Mouse (Mus musculus): ENCODE data around the gene Tnfsf10. TPM values are rescaled to one million over a fixed set of nuclear protein-coding genes. Genes with fewer than 3 reads are reported as not detected.

The Tnfsf10 gene
- total RNA-seq, 2 experiments from 2014 or later, result 10.6 to 19.0 TPM

DNA sequence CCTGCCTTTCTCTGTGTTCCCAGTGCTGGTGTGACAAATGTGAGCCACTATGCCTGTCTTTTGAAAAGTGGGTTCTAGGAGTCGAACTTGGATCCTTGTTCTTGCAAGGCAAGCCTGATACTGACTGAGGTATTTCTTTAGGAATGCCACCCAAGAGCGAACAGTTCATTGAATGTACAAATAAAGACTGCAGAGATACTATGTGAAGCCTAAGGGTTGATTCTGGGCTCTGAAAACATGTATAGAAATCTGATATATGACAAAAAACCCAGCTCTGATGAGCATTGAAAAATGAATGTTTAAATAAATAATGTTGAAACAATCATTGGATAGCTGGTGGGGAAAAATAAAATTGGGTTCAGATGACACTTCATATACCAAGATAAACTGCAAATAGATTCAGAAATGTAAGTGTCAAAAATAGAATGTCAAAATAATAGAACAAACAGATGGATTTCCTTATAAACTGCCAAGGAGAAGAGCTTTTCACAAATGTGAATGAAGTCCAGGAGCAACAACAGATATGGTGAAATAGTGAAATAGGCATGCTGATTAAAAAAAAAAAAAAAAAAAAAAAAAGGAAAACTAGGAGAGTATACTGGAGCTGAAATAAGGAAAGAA is 42.4 kb downstream of the Tnfsf10 start:
- DNase-seq, result no peak
- intact Hi-C loops (cut with DNase I), result no loop called here

DNA sequence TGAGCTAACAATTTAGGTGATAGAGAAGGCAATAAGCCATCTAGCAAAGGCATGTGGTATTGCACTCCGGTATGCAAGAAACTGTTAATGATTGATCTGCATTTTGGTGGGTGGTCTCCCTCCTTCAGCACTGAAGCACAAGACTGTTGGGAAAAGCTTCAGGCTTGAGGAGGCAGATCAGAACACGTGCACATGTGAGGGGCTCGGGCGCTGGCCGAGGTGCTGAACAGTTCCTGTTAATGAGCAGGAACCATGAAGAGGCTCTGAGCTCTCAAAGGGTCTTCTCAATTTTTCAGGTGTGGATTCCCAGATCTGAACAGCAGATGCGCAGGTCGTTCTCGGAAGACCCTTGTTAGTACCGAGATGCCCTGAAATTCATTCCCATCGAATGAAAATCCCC is 53.3 kb downstream of the Tnfsf10 start:
- intact Hi-C loops (cut with DNase I), result no loop called here
- peak; percentile 53 to 60 for DNase-seq

DNA sequence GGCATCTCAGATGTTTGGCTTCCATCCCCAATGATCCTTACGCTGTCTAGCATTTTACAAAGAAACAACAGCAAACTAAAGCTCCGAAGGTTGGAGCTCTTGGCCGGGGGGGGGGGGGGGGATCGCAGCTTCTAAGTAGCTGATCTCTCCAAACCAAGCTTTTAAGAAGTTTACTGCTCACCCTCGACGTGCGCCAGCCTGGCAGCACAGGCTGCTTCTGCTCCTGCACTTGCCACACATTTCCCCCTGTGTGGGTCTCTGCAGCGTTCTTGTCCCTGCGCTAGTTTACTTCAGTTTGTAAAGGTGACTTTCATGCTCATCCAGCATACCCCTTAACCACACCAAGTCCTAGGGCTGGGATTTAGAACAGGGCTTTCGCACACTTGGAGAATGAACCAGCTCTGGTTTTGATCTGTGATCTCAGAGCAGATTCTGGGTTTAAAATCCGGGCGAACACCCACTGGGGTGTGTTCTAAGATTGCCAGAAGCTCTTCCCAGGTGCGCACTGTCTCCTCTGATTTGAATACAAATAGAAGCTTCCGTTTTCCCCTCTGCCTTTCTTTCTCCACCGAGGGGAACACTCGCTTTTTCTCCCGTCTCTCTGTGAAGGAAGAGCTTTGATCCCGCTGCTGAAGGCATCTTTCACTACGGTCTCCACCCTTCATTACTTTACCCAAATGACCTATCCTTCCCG is 53.9 kb downstream of the Tnfsf10 start:
- DNase-seq, result no peak
- intact Hi-C loops (cut with DNase I), result no loop called here

DNA sequence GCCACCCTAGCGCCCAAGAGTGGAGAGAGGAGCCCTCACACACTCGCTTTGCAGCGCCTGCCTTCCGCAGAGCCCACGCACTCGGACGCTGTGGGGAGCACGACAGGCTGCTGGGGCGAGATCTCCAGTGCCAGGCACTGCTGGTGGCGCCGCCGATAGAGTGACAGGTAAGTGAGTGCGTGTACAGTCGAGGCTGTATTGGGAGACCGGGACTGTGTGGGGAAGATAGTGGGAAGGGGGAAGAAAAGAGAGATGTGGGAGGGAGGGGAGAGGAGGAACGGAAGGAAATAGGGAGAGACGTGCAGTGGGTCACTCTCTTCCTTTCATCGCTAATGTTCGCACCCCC is 54.4 kb downstream of the Tnfsf10 start, which contains the start of gene Ghsr:
Gene Ghsr, plus strand, starts transcription at position 76 of the 346 bp plus-strand sequence.
- no peak for DNase-seq
- intact Hi-C loops (cut with DNase I), result no loop called here

DNA sequence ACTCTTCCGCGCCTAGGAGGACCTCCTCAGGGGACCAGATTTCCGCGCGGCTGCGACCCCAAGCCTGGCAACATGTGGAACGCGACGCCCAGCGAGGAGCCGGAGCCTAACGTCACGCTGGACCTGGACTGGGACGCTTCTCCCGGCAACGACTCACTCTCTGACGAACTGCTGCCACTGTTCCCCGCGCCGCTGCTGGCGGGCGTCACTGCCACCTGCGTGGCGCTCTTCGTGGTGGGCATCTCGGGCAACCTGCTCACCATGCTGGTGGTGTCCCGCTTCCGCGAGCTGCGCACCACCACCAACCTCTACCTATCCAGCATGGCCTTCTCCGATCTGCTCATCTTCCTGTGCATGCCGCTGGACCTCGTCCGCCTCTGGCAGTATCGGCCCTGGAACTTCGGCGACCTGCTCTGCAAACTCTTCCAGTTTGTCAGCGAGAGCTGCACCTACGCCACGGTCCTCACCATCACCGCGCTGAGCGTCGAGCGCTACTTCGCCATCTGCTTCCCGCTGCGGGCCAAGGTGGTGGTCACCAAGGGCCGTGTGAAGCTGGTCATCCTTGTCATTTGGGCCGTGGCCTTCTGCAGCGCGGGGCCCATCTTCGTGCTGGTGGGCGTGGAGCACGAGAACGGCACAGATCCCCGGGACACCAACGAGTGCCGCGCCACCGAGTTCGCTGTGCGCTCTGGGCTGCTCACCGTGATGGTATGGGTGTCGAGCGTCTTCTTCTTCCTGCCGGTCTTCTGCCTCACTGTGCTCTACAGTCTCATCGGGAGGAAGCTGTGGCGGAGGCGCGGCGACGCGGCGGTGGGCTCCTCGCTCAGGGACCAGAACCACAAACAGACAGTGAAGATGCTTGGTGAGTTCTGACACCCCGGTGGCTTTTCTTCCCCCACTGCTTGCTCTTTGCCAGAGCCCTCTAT is 55.2 kb downstream of the Tnfsf10 start:
- intact Hi-C loops (cut with DNase I), result no loop called here

DNA sequence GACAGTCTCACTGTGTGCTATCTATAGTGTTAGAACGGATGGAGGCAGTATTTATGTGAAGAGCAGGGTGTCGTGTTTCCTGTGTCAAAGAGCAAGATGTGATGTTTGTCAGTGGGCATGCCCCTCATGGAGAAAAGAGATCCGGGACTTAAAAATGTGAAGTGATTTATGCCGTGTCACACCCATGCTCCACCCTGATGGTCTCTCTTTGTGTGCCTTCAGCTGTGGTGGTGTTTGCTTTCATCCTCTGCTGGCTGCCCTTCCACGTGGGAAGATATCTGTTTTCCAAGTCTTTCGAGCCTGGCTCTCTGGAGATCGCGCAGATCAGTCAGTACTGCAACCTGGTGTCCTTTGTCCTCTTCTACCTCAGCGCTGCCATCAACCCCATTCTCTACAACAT is 57.6 kb downstream of the Tnfsf10 start:
- intact Hi-C loops (cut with DNase I), result no loop called here
- DNase-seq, result no peak

More for the DNA sequence above, 55.2 kb downstream of the Tnfsf10 start:
- DNase-seq, result no peak

DNA sequence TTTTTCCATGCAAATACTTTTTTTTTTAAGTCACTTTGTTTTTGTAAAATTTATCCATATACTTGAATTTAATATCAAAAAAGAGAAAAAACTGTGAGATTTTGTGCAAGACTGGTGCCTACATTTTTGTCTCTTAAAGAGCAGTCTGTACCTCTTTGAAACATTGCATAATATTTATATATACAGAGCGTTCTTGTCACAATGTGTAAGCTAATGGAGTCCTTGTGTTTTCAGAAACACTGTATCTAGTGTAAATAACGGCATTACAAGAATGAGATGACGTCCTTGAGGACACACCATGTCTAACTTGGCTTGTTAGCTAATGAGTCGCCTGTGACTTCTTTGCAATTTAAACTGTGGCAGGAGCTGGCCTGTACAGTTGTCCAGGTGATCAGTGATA is 61.1 kb downstream of the Tnfsf10 start:
- intact Hi-C loops (cut with DNase I), result no loop called here
- DNase-seq, result no peak

DNA sequence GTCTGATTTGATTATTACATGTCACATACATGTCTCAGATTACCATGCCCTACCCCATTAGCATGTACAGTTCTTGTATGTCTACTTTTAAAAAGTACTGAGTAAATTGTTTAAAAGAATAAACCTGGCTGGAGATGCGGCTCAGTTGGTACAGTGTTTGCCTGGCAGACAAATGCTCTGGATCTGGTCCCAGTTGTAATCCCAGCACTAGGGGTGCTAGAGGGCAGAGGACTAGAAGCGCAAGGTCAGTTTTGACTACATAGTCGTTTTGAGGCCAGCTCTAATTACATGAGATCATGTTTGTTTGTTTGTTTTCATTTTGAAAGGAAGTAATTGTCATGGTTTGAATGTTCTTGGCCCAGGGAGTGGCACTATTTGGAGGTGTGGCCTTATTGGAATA is 68.0 kb downstream of the Tnfsf10 start:
- peak; percentile 13 to 34 for DNase-seq
- intact Hi-C loops (cut with DNase I), result no loop called here

DNA sequence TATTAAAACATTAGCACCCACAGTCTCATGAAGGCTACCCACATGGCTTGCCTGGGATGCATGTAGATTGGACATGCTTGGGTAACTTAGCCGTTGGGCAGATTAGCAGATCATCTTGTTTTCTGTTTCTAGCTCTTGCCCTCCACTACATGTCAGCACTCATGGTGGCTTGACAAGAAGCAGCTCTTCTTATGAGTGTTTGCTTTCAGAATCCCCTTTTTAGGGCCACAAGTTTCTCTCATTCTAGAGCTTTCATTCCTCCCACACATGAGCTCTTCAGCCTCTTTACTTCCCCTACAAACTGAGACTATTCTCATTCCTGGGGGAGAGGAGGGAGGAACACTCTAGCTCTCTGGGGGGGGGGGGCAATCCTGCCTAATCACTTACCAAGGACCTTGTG is 73.1 kb downstream of the Tnfsf10 start:
- intact Hi-C loops (cut with DNase I), result no loop called here

More for the DNA sequence above, 73.1 kb downstream of the Tnfsf10 start:
- no peak for DNase-seq

Other genes with a start within 250 kb of the Tnfsf10 start
- gene Ect2, start 163.2 kb upstream of the Tnfsf10 start, total RNA-seq (2021), result 1 to 10 TPM; 9.3 to 9.6 TPM
- gene Nceh1, start 134.1 kb upstream of the Tnfsf10 start, total RNA-seq (2021), result 100 to 1,000 TPM; 167 TPM
- gene Ghsr, start 54.3 kb downstream of the Tnfsf10 start, total RNA-seq (2021), result not detected